Mouse (Mus musculus): ENCODE measurements around the gene Klrb1c.

GRCm38 (mm10) chr6:128802557-128802956 is 13.5 kb upstream of the Klrb1c start:
- TF ChIP-seq EP300 (IDR thresholded peaks at IDR 0.05; ENCODE audit: low read depth): no peak
- TF ChIP-seq CTCF (IDR thresholded peaks at IDR 0.05; ENCODE audit: low read depth): no peak
